ENCODE assay signal across 16 mouse cellular contexts in the genomic region with DNA sequence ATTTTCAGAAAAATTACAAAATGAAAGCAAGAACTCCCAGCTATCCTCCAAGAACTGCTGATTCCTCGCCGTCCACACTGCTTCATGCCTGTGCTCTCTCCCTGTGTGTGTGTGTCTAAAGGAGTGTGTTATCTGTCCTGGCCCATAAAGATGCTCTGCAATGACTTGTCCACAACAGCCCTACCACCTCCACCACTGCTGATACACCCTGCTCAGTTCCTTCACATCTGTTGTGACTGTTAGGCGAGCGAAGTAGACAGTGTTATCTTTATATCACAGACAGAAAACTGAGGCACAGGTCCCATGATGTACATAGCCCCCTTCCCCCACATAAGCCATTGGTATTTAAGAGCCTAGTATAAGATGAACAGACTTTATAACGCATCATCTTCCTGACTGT.
DNase-seq lines count a peak whose midpoint lies in the region; ATAC-seq and TF ChIP-seq lines count a peak whose summit lies in the region.
"Had no signal": no experiment of that assay in that cellular context is flagged by ENCODE, and none has a peak within 500 bp of the region (broad histone marks: within the 10 kb centered on the region; RNA-seq: fewer than 3 reads in every experiment).

No protein-coding gene starts in this region.

- peaks cover 6 to 38% of the 10 kb centered on the region in 2 experiments for H3K4me1 ChIP-seq in liver, embryonic 14.5 days (replicated peaks; ENCODE audit: control insufficient read depth in 2 of 2, insufficient read depth in 2 of 2, low read length in 1 of 2)
- peaks cover 4% of the 10 kb centered on the region; the same call in 1 of the 2 replicates for H3K4me1 ChIP-seq in intestine, postnatal 0 days (replicated peaks; ENCODE audit: control insufficient read depth, insufficient read depth, low read length)

- H3K4me2 ChIP-seq in liver, embryonic 14.5 days (ENCODE audit: low read depth): peak overlapping the region; percentile 45
- H3K4me2 ChIP-seq in intestine, postnatal 0 days (replicated peaks; ENCODE audit: low read depth): no peak overlapping the region
- H3K4me2 ChIP-seq: heart, embryonic 11.5 days; hindbrain, embryonic 12.5 days had no signal

- H3K9me3 ChIP-seq in liver, embryonic 14.5 days (ENCODE audit: control insufficient read depth, low read length): no peaks in the 10 kb centered on the region
- no peaks in the 10 kb centered on the region for H3K9me3 ChIP-seq in intestine, postnatal 0 days (ENCODE audit: control insufficient read depth)
- H3K9me3 ChIP-seq: forebrain, embryonic 15.5 days; hindbrain, embryonic 12.5 days had no signal

- intact Hi-C loops in heart, postnatal 25 days (cut with DNase I): no loop called here

- no peaks in the 10 kb centered on the region for H3K27me3 ChIP-seq in liver, embryonic 14.5 days (ENCODE audit: control insufficient read depth, insufficient read depth, low read length)
- no peaks in the 10 kb centered on the region for H3K27me3 ChIP-seq in intestine, postnatal 0 days (replicated peaks; ENCODE audit: control insufficient read depth, insufficient read depth, low read length)
- H3K27me3 ChIP-seq: forebrain, embryonic 15.5 days had no signal

- peak overlapping the region; percentile 80 for H3K4me3 ChIP-seq in layer of hippocampus, adult 2 months
- H3K4me3 ChIP-seq in liver, embryonic 14.5 days (ENCODE audit: insufficient read depth in 1 of 2, low read depth in 2 of 2, low read length in 2 of 2): no peak overlapping the region
- no peak overlapping the region for H3K4me3 ChIP-seq in intestine, postnatal 0 days (ENCODE audit: low read depth, low read length)
- H3K4me3 ChIP-seq: forebrain, embryonic 15.5 days; hindbrain, embryonic 12.5 days had no signal

- WGBS in liver, embryonic 14.5 days (ENCODE audit: insufficient replicate concordance): 17% methylated on average over 5 of the region's 5 CpGs
- WGBS in intestine, postnatal 0 days: 90% methylated on average over 5 of the region's 5 CpGs

- no peak overlapping the region for H3K9ac ChIP-seq in liver, embryonic 14.5 days (replicated peaks)
- H3K9ac ChIP-seq in intestine, postnatal 0 days (ENCODE audit: low read depth, low read length): no peak overlapping the region
- H3K9ac ChIP-seq: forebrain, embryonic 15.5 days; hindbrain, embryonic 12.5 days had no signal

- peak; percentile 95 for ATAC-seq in liver, embryonic 14.5 days (ENCODE audit: insufficient read depth)
- peak; percentile 95 for ATAC-seq in megakaryocyte-erythroid progenitor cell, adult 5-6 weeks (replicated peaks; ENCODE audit: low FRiP score, low TSS enrichment, poor library complexity, severe bottlenecking)
- ATAC-seq in intestine, postnatal 0 days: no peak
- ATAC-seq: forebrain, embryonic 15.5 days; midbrain, embryonic 16.5 days had no signal

- H3K36me3 ChIP-seq in liver, embryonic 14.5 days (replicated peaks; ENCODE audit: control insufficient read depth, insufficient read depth, low read depth): no peaks in the 10 kb centered on the region
- no peaks in the 10 kb centered on the region for H3K36me3 ChIP-seq in intestine, postnatal 0 days (ENCODE audit: control insufficient read depth, insufficient read depth)
- H3K36me3 ChIP-seq: forebrain, embryonic 15.5 days; hindbrain, embryonic 12.5 days had no signal

- no peak for DNase-seq in layer of hippocampus, adult 2 months (ENCODE audit: low spot score in 2 of 2)
- DNase-seq in layer of hippocampus, adult 9-11 months: no peak
- DNase-seq in c-Kit-positive CD71-positive TER-119-positive erythroid progenitor cells, embryonic 14.5 days (ENCODE audit: low spot score): peak; percentile 33
- peak; percentile 46 to 58 (median 56) for DNase-seq in liver, embryonic 14.5 days (ENCODE audit: low read depth in 3 of 3, low spot score in 3 of 3)
- DNase-seq in heart, postnatal 25 days (ENCODE audit: low spot score): no peak
- DNase-seq: adrenal gland, adult 8-10 months; embryo, embryonic 11 days; heart, postnatal 10 days; kidney, adult 8-10 months; kidney, postnatal 36 days had no signal

- peak overlapping the region; percentile 97 for H3K27ac ChIP-seq in layer of hippocampus, adult 2 months
- no peak overlapping the region; the same call in 1 of the 2 replicates for H3K27ac ChIP-seq in liver, embryonic 14.5 days
- no peak overlapping the region for H3K27ac ChIP-seq in intestine, postnatal 0 days (ENCODE audit: low read depth, low read length)
- H3K27ac ChIP-seq: forebrain, embryonic 15.5 days; hindbrain, embryonic 12.5 days had no signal

- no peak for TF ChIP-seq CTCF in layer of hippocampus, adult 2 months (conservative IDR thresholded peaks at IDR 0.05)
- no peak for TF ChIP-seq CTCF in liver, embryonic 14.5 days (IDR thresholded peaks at IDR 0.05; ENCODE audit: low read depth)
- no peak for TF ChIP-seq CTCF in intestine, postnatal 0 days (IDR thresholded peaks at IDR 0.05; ENCODE audit: low read depth)

- TF ChIP-seq EP300 in liver, embryonic 14.5 days (IDR thresholded peaks at IDR 0.05; ENCODE audit: low read depth): peak; percentile 89

Comparison
In these comparisons a context has a peak if more than half of its experiments do, and no peak if none do; other contexts are left out.
1. DNase-seq: peak in c-Kit-positive CD71-positive TER-119-positive erythroid progenitor cells, embryonic 14.5 days (single experiment) and liver, embryonic 14.5 days (3 of 3); none in layer of hippocampus, adult 2 months (0 of 2), layer of hippocampus, adult 9-11 months (single experiment) and heart, postnatal 25 days (single experiment).